Mouse (Mus musculus) testis, adult 2 months (tissue): ENCODE data around the gene Kdm2a. TPM values are rescaled to one million over a fixed set of nuclear protein-coding genes. Genes with fewer than 3 reads are reported as not detected.

Source experiments
- H3K27ac ChIP-seq: fragments of 200-500 bp; 2 replicates; pipeline ENCODE4 v1.5.1; 2012; ENCODE audit warnings: low read depth, low read length; ENCODE audit not compliant: control insufficient read depth, insufficient read depth
- H3K27me3 ChIP-seq: fragments of 200-500 bp; 2 replicates; pipeline ENCODE4 v1.6.1; 2012; ENCODE audit warnings: mild to moderate bottlenecking, low read length, moderate library complexity; ENCODE audit not compliant: control insufficient read depth, insufficient read depth
- H3K36me3 ChIP-seq: fragments of 200-500 bp; 2 replicates; pipeline ENCODE4 v1.6.1; 2012; ENCODE audit warnings: mild to moderate bottlenecking, low read length; ENCODE audit not compliant: control insufficient read depth, insufficient read depth
- H3K4me1 ChIP-seq: fragments of 200-500 bp; 2 replicates; pipeline ENCODE4 v1.6.1; 2012; ENCODE audit warnings: low read length; ENCODE audit not compliant: control insufficient read depth, insufficient read depth
- H3K4me3 ChIP-seq: fragments of 200-500 bp; 2 replicates; pipeline ENCODE4 v1.5.1; 2012; ENCODE audit warnings: low read depth, mild to moderate bottlenecking, low read length, moderate library complexity, mixed read lengths; ENCODE audit not compliant: control insufficient read depth
- CTCF ChIP-seq: fragments of 200-500 bp; IDR thresholded peaks from 2 replicates; pipeline ENCODE4 v1.5.1; 2012; ENCODE audit warnings: low read depth, mild to moderate bottlenecking, inconsistent platforms, low read length, moderate library complexity; ENCODE audit not compliant: control insufficient read depth, insufficient read depth, insufficient replicate concordance
- POLR2A ChIP-seq: fragments of 200-500 bp; IDR thresholded peaks from 2 replicates; pipeline ENCODE4 v1.6.1; 2012; ENCODE audit warnings: low read depth, mild to moderate bottlenecking, inconsistent platforms, low read length, moderate library complexity; ENCODE audit not compliant: control insufficient read depth
- polyA plus RNA-seq: library from polyadenylated mRNA; depleted of rRNA; stranded (reverse); fragments of >200 nt; gene quantifications from 2 replicates; pipeline ENCODE4 v1.2.3, GENCODE M21; 2012

The Kdm2a gene
- polyA plus RNA-seq, 1 experiment = 48.5 TPM

DNA sequence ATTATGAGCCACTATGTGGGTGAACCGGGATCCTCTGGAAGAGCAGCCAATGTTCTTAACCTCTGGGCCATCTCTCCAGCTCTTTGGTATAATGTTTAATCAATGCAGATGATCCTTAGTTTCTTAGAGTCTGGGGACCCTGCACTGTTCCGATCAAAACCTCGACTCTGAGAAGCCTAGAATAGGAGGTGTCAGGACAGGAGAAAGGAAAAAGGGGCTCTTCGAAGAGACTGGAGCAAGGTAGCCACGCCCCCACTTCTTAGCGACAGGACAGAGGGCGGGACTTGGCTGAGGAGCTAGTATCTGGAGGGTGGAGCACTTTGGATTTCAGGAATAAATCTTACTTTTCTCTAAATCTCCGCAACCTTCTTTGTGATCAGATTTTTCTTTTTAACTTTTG lies 42.1 kb upstream of the Kdm2a start:
- H3K4me3 ChIP-seq = peak overlapping the region; percentile 85
- H3K27ac ChIP-seq = no peak overlapping the region
- no peak for TF ChIP-seq CTCF
- no peak for TF ChIP-seq POLR2A
- no peaks in the 10 kb centered on the region; the same call in 1 of the 2 replicates for H3K27me3 ChIP-seq
- peaks cover 17% of the 10 kb centered on the region for H3K4me1 ChIP-seq
- H3K36me3 ChIP-seq = no peaks in the 10 kb centered on the region

DNA sequence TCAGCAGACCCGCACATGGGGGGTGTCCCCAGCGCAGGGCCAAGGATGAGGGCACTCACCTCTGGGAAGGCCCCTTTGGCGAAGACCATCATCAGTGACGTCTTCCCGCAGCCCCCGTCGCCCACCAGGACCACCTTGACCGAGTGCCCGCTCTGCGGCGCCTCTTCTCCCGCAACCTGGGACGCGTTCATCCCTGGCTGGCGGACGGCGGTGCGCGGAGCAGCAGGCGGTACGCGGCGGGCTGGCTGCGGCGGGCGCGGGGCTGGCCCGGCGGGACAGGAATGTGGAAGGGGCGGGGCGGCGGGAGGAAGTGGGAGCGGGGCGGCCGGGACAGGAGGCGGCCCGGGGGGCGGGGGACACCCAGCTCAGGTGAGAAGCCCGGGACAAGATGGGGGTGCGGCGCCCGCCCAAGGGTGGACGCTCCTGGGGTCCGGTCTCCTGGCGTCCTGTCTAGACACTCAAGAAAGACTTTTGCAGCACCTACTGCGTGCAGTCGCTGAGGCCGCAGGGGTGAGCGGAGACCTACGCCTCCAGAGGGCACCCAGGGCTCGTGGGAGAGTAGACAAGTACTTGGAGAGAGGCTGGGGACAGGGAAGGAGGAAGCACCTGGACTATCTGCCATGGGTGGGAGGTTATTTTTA lies 41.2 kb upstream of the Kdm2a start, which contains the start of gene Rhod:
TSS of gene Rhod (minus strand) at position 272 of the 641 bp plus-strand sequence.
- peak within 1 kb of the TSS; percentile 85 for H3K4me3 ChIP-seq
- H3K36me3 ChIP-seq = no peaks in the 10 kb centered on the region
- TF ChIP-seq POLR2A (peak; percentile 26; the same call in 1 of the 2 replicates), CTCF (no peak)
- no peaks in the 10 kb centered on the region; the same call in 1 of the 2 replicates for H3K27me3 ChIP-seq
- peaks cover 17% of the 10 kb centered on the region for H3K4me1 ChIP-seq
- no peak within 1 kb of the TSS; the same call in 1 of the 2 replicates for H3K27ac ChIP-seq

DNA sequence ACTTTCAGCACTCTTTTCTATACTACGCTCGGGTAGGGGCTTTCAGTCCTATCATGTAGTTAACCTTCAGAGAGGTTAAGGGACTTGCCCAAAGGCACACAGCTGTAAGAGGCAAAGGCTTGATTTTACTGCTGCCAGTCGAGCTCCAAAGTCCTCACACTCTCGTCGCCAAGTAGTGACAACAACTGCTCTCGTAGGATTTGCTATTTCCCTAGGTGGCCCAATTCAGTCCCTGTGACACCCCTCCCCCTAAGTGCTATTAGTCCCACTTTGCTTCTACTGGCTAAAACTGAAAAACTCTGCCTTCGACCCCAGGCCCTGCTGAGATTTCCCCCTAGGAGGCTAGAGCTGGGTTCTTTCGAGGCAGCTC lies 40.7 kb upstream of the Kdm2a start:
- TF ChIP-seq POLR2A (no peak), CTCF (no peak)
- Histone ChIP-seq H3K4me3 (peak overlapping the region; percentile 85), H3K27me3 (no peaks in the 10 kb centered on the region; the same call in 1 of the 2 replicates), H3K4me1 (peaks cover 17% of the 10 kb centered on the region), H3K36me3 (no peaks in the 10 kb centered on the region), H3K27ac (no peak overlapping the region; the same call in 1 of the 2 replicates)

DNA sequence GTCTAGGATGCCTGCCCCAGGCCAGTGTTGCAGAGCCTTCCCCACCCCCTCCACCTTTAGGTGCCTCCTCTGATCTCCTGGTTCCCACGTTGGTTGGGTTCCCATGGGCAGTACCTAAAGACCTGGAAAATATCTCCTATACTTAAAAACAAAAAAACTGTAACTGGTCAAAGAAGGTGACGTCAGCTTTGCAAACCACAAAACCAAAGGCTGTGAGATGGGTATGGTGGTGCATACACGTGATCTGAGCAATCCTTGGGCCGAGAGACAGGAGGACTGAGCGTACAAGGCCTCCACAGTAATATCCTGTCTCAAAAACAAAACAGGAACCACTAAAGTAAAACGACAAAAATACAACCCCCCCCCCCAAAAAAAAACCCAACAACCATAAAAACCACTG lies 39.8 kb upstream of the Kdm2a start:
- no peak for TF ChIP-seq POLR2A
- TF ChIP-seq CTCF = no peak
- Histone ChIP-seq H3K27me3 (no peaks in the 10 kb centered on the region; the same call in 1 of the 2 replicates), H3K4me1 (peaks cover 17% of the 10 kb centered on the region), H3K4me3 (peak overlapping the region; percentile 26), H3K36me3 (no peaks in the 10 kb centered on the region), H3K27ac (no peak overlapping the region)

DNA sequence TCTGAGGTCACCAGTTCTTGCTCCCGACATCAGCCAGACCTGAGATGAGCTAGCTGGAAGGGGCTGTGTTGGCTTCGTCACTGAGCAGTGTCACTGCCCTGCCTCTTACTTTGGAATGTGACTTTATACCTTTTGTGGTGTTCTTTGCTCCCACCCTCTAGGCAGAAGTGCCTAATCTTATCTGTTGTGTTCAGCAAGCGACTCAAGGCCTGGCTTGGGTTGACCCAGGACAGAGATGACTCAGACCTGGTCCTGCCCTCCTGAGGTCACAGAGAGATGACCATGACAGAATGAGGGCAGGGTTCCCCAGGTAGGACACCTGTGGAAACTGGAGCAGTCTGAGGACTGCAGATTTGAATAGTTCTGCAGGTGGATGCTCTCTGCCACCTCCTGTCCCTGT lies 38.2 kb upstream of the Kdm2a start:
- no peaks in the 10 kb centered on the region for H3K36me3 ChIP-seq
- peaks cover 10% of the 10 kb centered on the region for H3K4me1 ChIP-seq
- H3K27ac ChIP-seq = no peak overlapping the region
- H3K27me3 ChIP-seq = no peaks in the 10 kb centered on the region; the same call in 1 of the 2 replicates
- peak overlapping the region; percentile 69 for H3K4me3 ChIP-seq
- no peak for TF ChIP-seq CTCF
- no peak; the same call in 1 of the 2 replicates for TF ChIP-seq POLR2A

DNA sequence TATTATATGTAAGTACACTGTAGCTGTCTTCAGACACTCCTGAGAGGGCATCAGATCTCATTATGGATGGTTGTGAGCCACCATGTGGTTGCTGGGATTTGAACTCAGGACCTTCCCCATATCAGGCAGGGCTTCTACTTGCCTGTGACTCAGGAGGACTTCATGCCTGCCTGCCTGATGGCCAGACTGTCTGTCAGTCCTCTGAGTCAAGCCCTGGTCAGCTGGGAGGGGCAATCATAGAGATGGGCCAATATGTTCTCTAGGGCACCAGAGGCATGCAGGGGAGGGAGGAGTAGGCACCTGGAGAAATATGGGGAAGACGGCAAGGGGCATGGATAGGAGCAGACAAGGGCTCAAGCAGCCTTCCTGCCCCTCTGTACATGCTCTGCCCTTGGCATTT lies 36.9 kb upstream of the Kdm2a start:
- Histone ChIP-seq H3K27me3 (no peaks in the 10 kb centered on the region; the same call in 1 of the 2 replicates), H3K4me1 (peaks cover 3% of the 10 kb centered on the region; the same call in 1 of the 2 replicates), H3K4me3 (no peak overlapping the region), H3K36me3 (no peaks in the 10 kb centered on the region), H3K27ac (no peak overlapping the region)
- TF ChIP-seq CTCF = no peak
- no peak for TF ChIP-seq POLR2A

DNA sequence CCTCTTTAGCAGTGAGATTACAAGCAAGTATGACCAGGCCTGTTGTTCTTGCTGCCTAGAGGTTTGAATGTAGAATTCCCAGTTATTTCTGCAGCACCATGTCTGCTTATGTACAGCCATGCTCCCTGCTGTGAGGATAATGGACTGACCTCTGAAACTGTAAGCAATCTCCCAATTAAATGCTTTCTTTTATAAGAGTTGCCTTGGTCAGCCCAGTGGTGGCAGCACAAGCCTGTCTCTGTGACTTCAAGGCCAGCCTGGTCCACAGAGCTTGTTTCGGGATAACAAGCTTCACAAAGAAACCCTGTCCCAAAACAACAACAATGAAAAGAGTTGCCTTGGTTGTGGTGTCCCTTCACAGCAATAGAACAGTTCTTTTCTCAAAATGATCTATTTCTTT lies 35.7 kb upstream of the Kdm2a start:
- TF ChIP-seq CTCF (no peak), POLR2A (no peak)
- Histone ChIP-seq H3K4me1 (no peaks in the 10 kb centered on the region), H3K36me3 (no peaks in the 10 kb centered on the region), H3K27ac (no peak overlapping the region), H3K27me3 (no peaks in the 10 kb centered on the region), H3K4me3 (no peak overlapping the region)
